In genomic region chr10:91187349-91187748, GRCm38 (mm10) we compare ENCODE assay signal across 8 mouse cellular contexts. TPM values are rescaled to one million over a fixed set of nuclear protein-coding genes. Genes with fewer than 3 reads are reported as not detected.
DNase-seq lines count a peak whose midpoint lies in the region; ATAC-seq lines count a peak whose summit lies in the region.

No protein-coding gene starts in this region.

- H3K4me1 ChIP-seq in embryonic facial prominence, embryonic 15.5 days = peaks cover 27% of the 10 kb centered on the region
- H3K4me1 ChIP-seq in neural tube, embryonic 13.5 days (replicated peaks) = peaks cover 27% of the 10 kb centered on the region

- peak; percentile 18 for DNase-seq in kidney, adult 18-20 months
- DNase-seq in kidney, adult 9 months = no peak
- peak; percentile 50 for DNase-seq in ES-CJ7 (ENCODE audit: low read depth, low spot score)
- DNase-seq in kidney, postnatal 10 days = peak; percentile 45
- no peak for DNase-seq in urinary bladder, postnatal 25 days (ENCODE audit: low spot score)
- DNase-seq in left cerebral cortex, postnatal 36 days (ENCODE audit: low spot score in 2 of 2) = no peak

- H3K4me2 ChIP-seq in embryonic facial prominence, embryonic 15.5 days (replicated peaks) = peak overlapping the region; percentile 51
- peak overlapping the region; percentile 58 for H3K4me2 ChIP-seq in neural tube, embryonic 13.5 days

- ATAC-seq in embryonic facial prominence, embryonic 15.5 days (ENCODE audit: insufficient number of reproducible peaks, low FRiP score, low TSS enrichment, low read depth) = peak; percentile 27; the same call in 1 of the 2 replicates
- no peak for ATAC-seq in neural tube, embryonic 13.5 days (ENCODE audit: low read depth)

- intact Hi-C loops in left cerebral cortex, postnatal 36 days (cut with DNase I) = loop anchor here (5.0 kb wide), 1 partner anchor 50 kb away; no protein-coding TSS in a partner anchor

- H3K9ac ChIP-seq in embryonic facial prominence, embryonic 15.5 days = peak overlapping the region; percentile 54
- H3K9ac ChIP-seq in neural tube, embryonic 13.5 days = peak overlapping the region; percentile 86

- whole genome bisulfite sequencing in embryonic facial prominence, embryonic 15.5 days = 31% methylated on average over 10 of the region's 10 CpGs
- WGBS in neural tube, embryonic 13.5 days = 18% methylated on average over 10 of the region's 10 CpGs

- H3K9me3 ChIP-seq in embryonic facial prominence, embryonic 15.5 days (replicated peaks) = no peaks in the 10 kb centered on the region
- no peaks in the 10 kb centered on the region for H3K9me3 ChIP-seq in neural tube, embryonic 13.5 days

- no peaks in the 10 kb centered on the region for H3K27me3 ChIP-seq in embryonic facial prominence, embryonic 15.5 days
- no peaks in the 10 kb centered on the region for H3K27me3 ChIP-seq in neural tube, embryonic 13.5 days

- H3K36me3 ChIP-seq in embryonic facial prominence, embryonic 15.5 days = no peaks in the 10 kb centered on the region
- no peaks in the 10 kb centered on the region for H3K36me3 ChIP-seq in neural tube, embryonic 13.5 days

- peak overlapping the region; percentile 90 for H3K27ac ChIP-seq in embryonic facial prominence, embryonic 15.5 days (replicated peaks)
- peak overlapping the region; percentile 98 for H3K27ac ChIP-seq in neural tube, embryonic 13.5 days (replicated peaks)

- peak overlapping the region; percentile 40 for H3K4me3 ChIP-seq in embryonic facial prominence, embryonic 15.5 days (replicated peaks)
- peak overlapping the region; percentile 35 for H3K4me3 ChIP-seq in neural tube, embryonic 13.5 days

RNA-seq across cellular contexts. Expression of gene Tmpo, which starts 6.2 kb away (rescaled TPM):
- 198 and 203 TPM in 2 replicates for polyA plus RNA-seq in embryonic facial prominence, embryonic 15.5 days (2015; fragmentation: Nextera tagmentation; extraction: Ambion mirVana)
- polyA plus RNA-seq in neural tube, embryonic 13.5 days (2015; fragmentation: Nextera tagmentation; extraction: Ambion mirVana) = 111 and 141 TPM in 2 replicates
- total RNA-seq in left cerebral cortex, postnatal 36 days (2021) = 10 to 100 TPM; 34.6 to 41.3 TPM

Comparison
In these comparisons a context has a peak if more than half of its experiments do, and no peak if none do; other contexts are left out.
1. DNase-seq: peak in kidney, adult 18-20 months (single experiment), ES-CJ7 (single experiment) and kidney, postnatal 10 days (single experiment); none in kidney, adult 9 months (single experiment), urinary bladder, postnatal 25 days (single experiment) and left cerebral cortex, postnatal 36 days (0 of 2).